Mouse (Mus musculus) right cerebral cortex, adult 18-20 months (tissue): ENCODE data around the gene Tdp1.
"Not testable (repeated sequence)": the region's sequence is repeated elsewhere in the genome, so short reads cannot be mapped to it uniquely, and the experiment has no call there.

ENCODE experiments used
- DNase-seq: peaks from one replicate; pipeline ENCODE4 v3.0.0; 2022; ENCODE audit warnings: mixed read lengths

Tdp1 gene

DNA sequence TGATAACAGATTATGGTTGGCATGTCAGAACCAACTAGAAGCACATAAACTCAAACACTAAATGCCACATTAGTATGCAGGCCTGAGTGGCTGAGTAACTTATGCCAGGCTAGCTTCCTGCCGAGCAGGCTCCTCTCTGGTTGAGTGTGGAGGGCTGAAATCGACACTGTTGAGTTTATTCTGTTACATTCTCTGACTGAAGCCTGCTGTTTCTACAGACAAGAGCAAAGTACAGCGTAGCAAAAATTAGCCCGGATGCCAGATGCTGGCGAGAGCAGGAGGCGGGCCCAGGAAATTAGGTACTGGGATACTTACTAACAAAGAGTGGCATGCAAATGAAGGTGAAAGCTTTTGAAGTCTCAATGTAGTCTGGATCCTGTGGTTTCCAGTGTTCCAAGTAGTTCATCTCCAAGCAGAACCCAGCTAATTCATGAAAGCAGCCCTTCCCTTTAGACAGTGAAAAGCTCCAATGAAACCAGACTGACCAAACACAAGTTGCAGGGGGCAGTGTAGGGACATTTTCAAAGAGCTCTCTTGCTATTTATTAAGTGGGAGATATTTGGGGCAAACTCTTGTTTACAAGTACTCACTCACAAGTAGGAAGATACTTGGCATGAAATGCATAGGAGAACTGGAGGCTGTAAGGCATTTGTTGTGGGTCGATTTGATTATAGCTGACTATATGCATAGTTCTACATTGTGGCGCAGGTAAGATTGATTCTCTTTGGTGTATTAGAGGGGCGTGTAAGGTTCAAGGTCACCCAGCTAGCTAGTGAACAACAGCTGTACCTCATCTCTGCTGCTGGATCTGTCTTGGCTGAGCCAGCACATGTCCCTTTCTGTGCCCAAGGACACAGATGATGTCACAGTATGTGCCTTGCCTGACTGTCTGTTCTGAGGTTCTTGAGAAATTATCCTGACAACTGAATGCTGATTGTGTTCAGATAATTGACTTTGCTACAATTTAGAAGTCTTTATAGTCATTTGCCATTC, 74.0 kb downstream of the Tdp1 start:
- DNase-seq: no peak

DNA sequence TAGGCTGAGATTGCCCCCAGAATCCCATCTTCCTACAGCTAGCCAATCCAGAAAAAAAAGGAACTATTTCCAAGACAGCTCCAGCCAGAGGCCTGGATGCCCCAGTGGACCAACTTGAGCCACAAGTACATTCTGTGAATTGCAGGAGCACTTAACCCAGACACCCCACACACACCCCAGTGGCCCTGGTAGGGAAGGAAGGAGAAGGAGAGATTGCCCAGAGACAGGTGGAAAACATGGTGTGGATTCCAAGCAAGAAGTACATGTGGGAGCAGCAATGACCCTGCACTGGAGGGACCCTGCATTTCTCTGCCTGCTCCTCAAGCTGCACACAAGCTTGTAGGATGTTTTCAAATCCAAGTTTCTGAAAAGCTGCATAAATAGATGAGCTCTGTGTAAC, 75.0 kb downstream of the Tdp1 start:
- no peak for DNase-seq

- no peak for DNase-seq
Measured at GRCm38 (mm10) chr12:99959930-99960329, 75.6 kb downstream of the Tdp1 start.

- no peak for DNase-seq
Measured at GRCm38 (mm10) chr12:99960675-99961074, 76.4 kb downstream of the Tdp1 start.

- peak; percentile 83 for DNase-seq
Measured at GRCm38 (mm10) chr12:99964301-99965202, 80.2 kb downstream of the Tdp1 start, which contains the start of gene Kcnk13. Gene Kcnk13 (plus strand): TSS chr12:99964499.

GRCm38 (mm10) chr12:99965203-99966115, 81.1 kb downstream of the Tdp1 start:
- DNase-seq: peak; percentile 42

DNA sequence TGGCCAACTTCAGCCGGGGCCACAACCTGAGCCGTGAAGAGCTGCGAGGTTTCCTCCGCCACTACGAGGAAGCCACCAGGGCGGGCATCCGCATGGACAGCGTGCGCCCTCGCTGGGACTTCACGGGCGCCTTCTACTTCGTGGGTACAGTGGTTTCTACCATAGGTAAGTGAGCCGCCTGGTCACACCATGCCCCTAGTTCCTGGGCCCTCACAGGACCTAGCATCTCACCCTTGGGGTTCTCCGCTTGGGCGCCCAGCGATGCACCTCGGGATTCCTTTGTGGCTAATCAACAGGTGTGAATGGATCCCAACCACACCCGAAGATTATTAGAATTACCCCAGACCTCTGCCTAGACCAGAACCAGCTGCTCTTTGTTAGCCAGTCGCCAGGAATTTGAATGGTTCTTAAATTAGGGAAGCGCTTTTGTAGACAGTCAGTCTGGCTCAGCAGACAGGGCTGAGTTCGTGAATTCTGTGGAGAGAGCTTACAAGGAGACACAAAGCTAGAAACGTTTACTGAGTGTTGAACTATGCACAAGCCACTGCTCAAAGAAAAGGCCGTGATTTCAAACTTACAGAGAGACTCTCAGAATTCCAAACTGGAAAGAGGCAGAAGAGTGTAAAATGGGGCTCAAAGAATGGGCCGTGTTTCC, 81.9 kb downstream of the Tdp1 start:
- DNase-seq: no peak

DNA sequence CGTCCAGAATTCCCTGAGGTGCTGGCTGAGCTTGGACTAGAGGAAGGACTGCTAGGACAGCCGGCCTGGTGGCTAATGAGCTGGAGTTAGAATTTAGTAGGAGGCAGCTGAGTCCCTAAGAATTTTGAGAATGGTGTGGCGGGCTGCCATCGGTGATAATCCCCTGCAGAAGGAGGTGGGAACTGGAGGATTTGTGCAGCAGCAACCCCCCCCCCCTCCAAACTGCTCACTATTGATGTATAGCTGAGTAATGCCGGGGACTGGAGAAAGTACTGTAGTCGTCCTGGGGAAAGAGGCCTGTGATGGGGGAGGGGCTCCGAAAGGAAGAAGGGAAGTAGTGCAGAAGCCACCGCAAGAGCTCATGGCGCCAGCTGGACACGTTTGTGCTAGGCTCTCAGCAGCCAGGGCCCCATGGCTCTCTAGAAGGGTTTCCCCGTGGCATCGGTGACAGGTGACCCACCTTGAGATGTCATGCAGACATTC, 82.6 kb downstream of the Tdp1 start:
- peak; percentile 38 for DNase-seq

DNA sequence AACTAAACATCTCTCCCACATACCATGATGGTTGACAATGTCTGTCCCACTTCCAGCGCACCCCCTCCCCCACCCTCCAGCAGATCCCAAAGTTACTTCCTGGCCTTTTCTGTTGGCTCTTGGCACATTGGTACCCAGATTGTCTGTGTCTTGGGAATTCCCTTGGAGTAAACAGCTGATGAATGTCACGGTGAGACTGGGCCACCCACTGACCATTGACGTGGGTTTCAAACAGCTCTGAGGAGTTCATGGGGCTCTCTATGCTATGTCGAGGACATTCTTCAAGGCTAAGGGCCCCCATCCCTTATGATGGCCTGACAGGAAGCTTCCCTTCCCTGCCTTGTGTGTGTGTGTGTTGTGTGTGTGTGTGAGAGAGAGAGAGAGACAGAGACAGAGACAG, 85.6 kb downstream of the Tdp1 start:
- no peak for DNase-seq

GRCm38 (mm10) chr12:99971205-99971894, 87.0 kb downstream of the Tdp1 start:
- not testable (repeated sequence) for DNase-seq

DNA sequence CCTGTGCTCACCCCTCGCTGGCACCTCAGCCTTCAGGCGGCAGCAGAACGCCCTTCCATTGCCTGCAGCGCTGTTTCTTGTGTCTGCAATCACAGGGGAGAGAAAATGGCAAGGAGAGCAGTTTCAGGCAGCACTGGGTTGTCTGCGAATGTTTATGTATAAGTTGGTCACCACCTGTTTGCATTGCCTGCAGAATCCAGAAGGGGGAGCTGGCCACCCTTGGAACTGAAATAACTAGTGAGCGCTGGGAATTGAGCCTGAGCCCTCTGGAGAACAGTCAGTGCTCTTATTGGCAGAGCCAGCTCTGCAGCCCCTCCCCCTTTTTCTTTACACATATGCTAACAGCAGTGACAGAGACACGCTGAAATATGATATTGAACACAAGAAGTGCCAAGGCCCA, 88.5 kb downstream of the Tdp1 start:
- DNase-seq: no peak

GRCm38 (mm10) chr12:99973659-99974058, 89.3 kb downstream of the Tdp1 start:
- DNase-seq: no peak

- no peak for DNase-seq
Measured at GRCm38 (mm10) chr12:99979541-99979940, 95.2 kb downstream of the Tdp1 start.

DNA sequence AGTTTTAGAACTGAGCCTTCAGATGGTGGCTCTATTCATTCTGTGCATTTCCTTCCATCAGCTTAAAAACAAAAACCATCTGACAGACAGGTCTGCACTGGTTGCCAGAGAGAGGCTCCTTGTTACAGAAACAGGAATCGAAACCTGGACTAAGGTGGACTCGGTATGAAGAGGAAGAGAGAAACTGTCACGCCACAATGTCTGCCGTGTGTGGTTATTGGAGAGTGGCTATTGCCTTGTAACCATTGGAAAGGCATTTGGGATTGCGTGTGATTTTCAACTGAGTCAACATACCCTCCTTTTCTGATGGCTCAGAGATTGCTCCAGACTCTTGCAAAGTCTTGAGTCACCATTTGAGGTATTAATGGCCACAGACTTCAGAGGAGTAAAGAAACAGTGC, 102.5 kb downstream of the Tdp1 start:
- DNase-seq: no peak

DNA sequence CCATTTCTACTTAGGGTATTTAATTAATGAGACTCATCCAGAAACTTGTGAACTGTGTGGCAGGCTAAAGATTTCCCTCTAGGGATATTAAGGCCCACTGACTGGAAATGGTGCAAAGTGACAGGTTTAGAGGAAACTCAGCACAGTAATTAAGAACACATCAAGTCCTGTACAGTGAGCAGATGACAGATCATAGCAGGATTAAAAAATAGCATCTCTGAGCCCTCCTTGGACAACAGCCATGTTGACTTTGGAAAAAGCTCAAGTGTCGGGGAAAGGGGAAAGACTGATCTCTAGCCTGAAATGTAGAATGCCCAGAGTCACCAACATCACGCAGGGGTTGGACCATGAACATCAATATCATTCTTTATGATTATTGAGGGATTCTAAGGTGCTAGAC, 103.8 kb downstream of the Tdp1 start:
- DNase-seq: no peak

GRCm38 (mm10) chr12:99992362-99992862, 108.1 kb downstream of the Tdp1 start:
- no peak for DNase-seq

- DNase-seq: no peak
Measured at GRCm38 (mm10) chr12:99993146-99993890, 109.0 kb downstream of the Tdp1 start.

- no peak for DNase-seq
Measured at GRCm38 (mm10) chr12:99995951-99996350, 111.6 kb downstream of the Tdp1 start.

- no peak for DNase-seq
Measured at GRCm38 (mm10) chr12:99999726-100000125, 115.4 kb downstream of the Tdp1 start.

- DNase-seq: no peak
Measured at GRCm38 (mm10) chr12:100000381-100000780, 116.1 kb downstream of the Tdp1 start.
